In the genomic region with DNA sequence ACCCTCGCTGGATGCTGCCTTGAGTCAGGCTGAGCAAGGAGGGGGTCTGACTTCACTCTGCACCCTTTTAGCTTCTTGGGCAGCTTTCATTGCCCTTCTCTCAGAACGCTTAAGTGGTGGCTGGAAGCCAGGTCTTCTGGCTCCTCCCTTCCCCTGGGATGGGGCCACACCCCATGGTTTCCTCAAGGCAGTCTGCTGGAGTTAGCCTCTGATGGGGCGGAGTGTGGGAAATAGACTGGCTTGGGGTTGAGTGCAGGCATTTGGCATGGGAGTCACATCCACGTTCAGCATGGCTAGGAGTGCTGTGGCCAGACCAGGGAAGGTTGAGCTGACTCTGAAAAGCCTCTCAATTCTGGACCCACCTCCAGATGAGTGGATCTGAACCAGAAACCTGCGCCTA, we compare ENCODE assay signal across 9 mouse cellular contexts. TPM values are rescaled to one million over a fixed set of nuclear protein-coding genes. Genes with fewer than 3 reads are reported as not detected.
DNase-seq lines count a peak whose midpoint lies in the region; ATAC-seq and TF ChIP-seq lines count a peak whose summit lies in the region.
"Had no signal": no experiment of that assay in that cellular context is flagged by ENCODE, and none has a peak within 500 bp of the region (broad histone marks: within the 10 kb centered on the region; RNA-seq: fewer than 3 reads in every experiment).

No protein-coding gene starts in this region.

- H3K27me3 ChIP-seq in MEL (ENCODE audit: control insufficient read depth in 1 of 2, insufficient read depth in 2 of 2, low read length in 2 of 2): no peaks in the 10 kb centered on the region

- no peak overlapping the region for H3K9ac ChIP-seq in MEL (ENCODE audit: control insufficient read depth, low read depth, low read length, poor library complexity, severe bottlenecking)

- no peaks in the 10 kb centered on the region for H3K79me2 ChIP-seq in MEL (ENCODE audit: control insufficient read depth, insufficient read depth, low read length, poor library complexity)

- H3K36me3 ChIP-seq in MEL (ENCODE audit: control insufficient read depth in 1 of 2, insufficient read depth in 2 of 2, low read length in 2 of 2): no peaks in the 10 kb centered on the region

- peak; percentile 61 for DNase-seq in gastrocnemius, adult 18-20 months (ENCODE audit: low spot score)
- DNase-seq in gastrocnemius, postnatal 4 days (ENCODE audit: low spot score in 2 of 2): no peak
- no peak for DNase-seq in MEL (ENCODE audit: low read depth, low spot score)
- peak; percentile 81 to 84 for DNase-seq in heart, adult 9 months (ENCODE audit: low spot score in 2 of 2)
- peak; percentile 56 to 70 for DNase-seq in kidney, postnatal 4 days
- DNase-seq in spleen, adult 18-20 months: no peak

- no peak for TF ChIP-seq CTCF in MEL (IDR thresholded peaks at IDR 0.05 in 2 of 3, conservative IDR thresholded peaks at IDR 0.05 in 1 of 3; ENCODE audit: control insufficient read depth in 1 of 3, insufficient read depth in 1 of 3, low read depth in 2 of 3, low read length in 3 of 3, poor library complexity in 1 of 3, severe bottlenecking in 1 of 3)

- H3K4me1 ChIP-seq in MEL (ENCODE audit: control insufficient read depth in 1 of 2, insufficient read depth in 2 of 2, low read length in 2 of 2): no peaks in the 10 kb centered on the region

- H3K4me3 ChIP-seq in MEL (ENCODE audit: control insufficient read depth in 1 of 2, insufficient read depth in 1 of 2, low read depth in 2 of 2, low read length in 2 of 2): no peak overlapping the region

- TF ChIP-seq POLR2A in MEL (IDR thresholded peaks at IDR 0.05; ENCODE audit: control insufficient read depth in 1 of 2, insufficient read depth in 1 of 2, low read depth in 1 of 2, low read length in 2 of 2, poor library complexity in 1 of 2): no peak

- no peak for TF ChIP-seq RAD21 in MEL (IDR thresholded peaks at IDR 0.05; ENCODE audit: low read depth, low read length)

- no peak for ATAC-seq in erythroid progenitor cell, adult 5-6 weeks (replicated peaks; ENCODE audit: low FRiP score, poor library complexity, severe bottlenecking)
- ATAC-seq in erythroblast, adult 5-6 weeks (replicated peaks; ENCODE audit: low FRiP score, poor library complexity, severe bottlenecking): no peak

- no peak for TF ChIP-seq EP300 in MEL (IDR thresholded peaks at IDR 0.05; ENCODE audit: low read depth in 1 of 2, low read length in 2 of 2)

- H3K27ac ChIP-seq in MEL (ENCODE audit: control insufficient read depth, low read depth, low read length): no peak overlapping the region

- H3K9me3 ChIP-seq in MEL (replicated peaks; ENCODE audit: insufficient read depth, low read length): no peaks in the 10 kb centered on the region; the same call in 1 of the 2 replicates

TF ChIP-seq in MEL, 35 proteins besides CTCF, POLR2A, EP300 and RAD21:
- TF ChIP-seq ZC3H11A (IDR thresholded peaks at IDR 0.05; ENCODE audit: low read depth, low read length) (no peak), NELFE (IDR thresholded peaks at IDR 0.05; ENCODE audit: low read depth, low read length) (peak; percentile 7; the same call in 1 of the 2 replicates)

RNA-seq across cellular contexts. Expression of gene Kif26a, which starts 23.2 kb away (rescaled TPM):
- total RNA-seq in gastrocnemius, adult 18-20 months (2021): 1 to 10 TPM; 2.7 to 4.5 TPM
- total RNA-seq in gastrocnemius, postnatal 4 days (2021): 10 to 100 TPM; 14.5 to 15.8 TPM
- 4.4 and 6.9 TPM in 2 replicates for total RNA-seq in MEL (2012; rRNA removed)
- 1 to 10 TPM in 1 of 2 experiments, not detected in 1; 4.8 TPM for polyA plus RNA-seq in MEL (2012; ENCODE audit: insufficient read depth in 1 of 2, insufficient read length in 2 of 2, low read depth in 1 of 2, low replicate concordance in 2 of 2, missing spikeins in 1 of 2)
- not detected in 2 replicates for total RNA-seq in erythroid progenitor cell, adult 5-6 weeks (2015; ENCODE audit: low replicate concordance)
- total RNA-seq in erythroid progenitor cell, adult 5-6 weeks (2017; ENCODE audit: low replicate concordance): not detected in 2 replicates
- not detected in 2 replicates for total RNA-seq in erythroblast, adult 5-6 weeks (2015; ENCODE audit: low replicate concordance)
- not detected in 2 replicates for total RNA-seq in erythroblast, adult 5-6 weeks (2017; ENCODE audit: low replicate concordance)
- total RNA-seq: CH12.LX had no signal

Comparison
In these comparisons a context has a peak if more than half of its experiments do, and no peak if none do; other contexts are left out.
1. DNase-seq: peak in gastrocnemius, adult 18-20 months (single experiment), heart, adult 9 months (2 of 2) and kidney, postnatal 4 days (2 of 2); none in gastrocnemius, postnatal 4 days (0 of 2), MEL (single experiment) and spleen, adult 18-20 months (0 of 2).